Mouse (Mus musculus): ENCODE data around the gene Insig2. TPM values are rescaled to one million over a fixed set of nuclear protein-coding genes. Genes with fewer than 3 reads are reported as not detected.

The Insig2 gene
- total RNA-seq, 1 experiment from 2014 or later, result 51.2 TPM

DNA sequence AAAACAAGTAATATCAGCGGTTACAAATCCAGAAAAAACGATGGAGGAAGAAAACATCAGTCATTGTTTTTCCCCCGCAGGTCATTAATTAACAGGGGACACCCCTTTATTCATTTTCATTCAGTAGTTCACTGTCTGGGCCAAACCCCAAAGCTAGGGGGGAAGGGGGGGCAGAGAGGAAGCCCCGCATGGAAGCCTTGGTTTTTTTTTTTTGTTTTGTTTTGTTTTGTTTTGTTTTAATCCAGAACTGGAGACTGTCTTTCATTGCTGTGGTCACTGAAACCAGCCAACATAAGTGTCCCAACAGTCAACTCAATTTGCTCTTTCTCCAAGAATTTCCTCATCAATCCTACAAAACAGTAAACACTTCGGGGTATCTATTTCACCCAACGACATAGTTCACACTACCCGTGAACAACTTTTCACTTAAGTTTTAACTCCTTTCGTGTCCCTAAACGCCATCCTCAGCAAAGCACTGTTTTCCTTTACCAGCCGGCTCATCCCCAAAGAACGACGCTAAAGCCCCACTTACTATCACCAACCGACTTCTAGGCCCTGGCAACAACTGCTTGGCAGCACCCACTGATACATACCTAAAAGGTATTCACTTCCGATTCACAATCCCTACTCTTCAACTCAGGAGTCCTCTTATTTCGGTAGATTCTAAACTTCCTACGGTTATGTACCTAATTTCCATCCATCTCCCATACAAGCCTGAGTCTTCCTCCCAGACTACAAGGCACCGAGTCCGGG, 5.6 kb downstream of the Insig2 start:
- no peak for DNase-seq

DNA sequence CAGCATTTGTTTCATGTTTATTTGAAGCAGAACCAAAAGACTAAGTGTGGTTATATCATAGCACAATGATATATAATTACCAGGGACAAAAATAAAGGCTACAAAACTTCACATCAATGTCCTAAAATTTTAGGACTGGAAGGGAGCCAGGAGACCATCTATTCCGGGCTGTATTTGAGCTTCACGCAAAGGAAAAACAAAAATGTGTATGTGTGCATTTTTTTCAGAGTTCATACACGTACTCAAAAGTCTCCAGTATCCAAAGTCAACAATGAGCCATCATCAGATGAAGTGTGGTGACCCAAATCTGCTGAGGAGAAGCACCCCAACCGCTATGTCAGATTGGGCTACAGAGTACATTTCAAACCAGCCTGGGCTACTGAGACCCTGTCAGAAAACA, 8.9 kb downstream of the Insig2 start:
- DNase-seq, result no peak

DNA sequence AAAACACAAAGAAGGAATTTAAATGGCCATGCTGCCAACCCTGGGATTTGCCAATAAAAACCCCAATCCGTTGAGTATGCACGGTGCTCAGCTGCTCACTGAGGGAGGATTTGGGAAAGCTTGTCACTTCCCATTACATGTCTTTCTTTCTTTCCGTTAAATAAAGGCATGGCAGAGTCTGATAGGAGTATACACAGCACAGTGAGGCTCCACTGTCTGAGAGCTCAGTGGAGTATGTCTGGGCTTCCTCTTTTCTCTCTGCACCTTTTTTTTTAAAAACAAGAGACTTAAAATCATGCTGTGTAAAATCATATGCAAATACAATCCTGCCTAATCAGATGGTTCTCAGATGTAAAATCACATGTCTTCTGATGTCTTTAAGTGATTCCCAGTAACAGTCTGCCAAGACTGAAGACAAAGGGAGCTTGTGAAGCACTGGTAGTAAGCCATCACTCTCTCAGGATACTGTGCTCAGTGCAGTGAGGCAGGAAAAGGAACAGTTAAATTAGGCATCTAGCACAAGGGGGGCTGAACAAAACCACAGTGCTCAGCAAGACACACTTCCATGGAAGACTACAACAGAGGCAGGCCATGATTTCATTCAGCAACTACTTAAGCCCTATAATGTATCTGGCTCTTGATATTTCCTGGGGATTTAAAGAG, 17.5 kb downstream of the Insig2 start:
- no peak for DNase-seq

- no peak for DNase-seq
Observed at GRCm38 (mm10) chr1:121313181-121313580, 19.2 kb downstream of the Insig2 start.

DNA sequence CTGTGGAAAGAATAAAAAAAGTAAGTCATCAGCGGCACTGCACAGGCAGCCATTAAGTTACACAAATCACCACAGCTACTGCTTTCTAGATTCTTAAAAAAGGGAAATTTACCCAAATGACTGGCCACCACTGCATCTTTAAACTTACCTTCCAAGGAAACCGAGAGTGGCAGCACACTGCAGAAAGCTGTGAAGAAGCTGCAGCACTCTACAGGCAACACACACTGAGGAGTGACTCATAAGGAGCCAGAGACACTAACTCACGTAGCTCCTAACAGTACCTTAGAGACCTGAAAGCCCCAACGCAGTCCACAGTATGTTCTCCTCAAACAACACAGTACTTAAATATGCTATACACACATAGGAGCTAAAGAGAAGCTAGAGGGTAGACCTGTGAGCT, 20.1 kb downstream of the Insig2 start:
- DNase-seq, result no peak

GRCm38 (mm10) chr1:121296717-121297255, 35.6 kb downstream of the Insig2 start:
- DNase-seq, result no peak

GRCm38 (mm10) chr1:121293571-121293970, 38.8 kb downstream of the Insig2 start:
- DNase-seq, result no peak

DNA sequence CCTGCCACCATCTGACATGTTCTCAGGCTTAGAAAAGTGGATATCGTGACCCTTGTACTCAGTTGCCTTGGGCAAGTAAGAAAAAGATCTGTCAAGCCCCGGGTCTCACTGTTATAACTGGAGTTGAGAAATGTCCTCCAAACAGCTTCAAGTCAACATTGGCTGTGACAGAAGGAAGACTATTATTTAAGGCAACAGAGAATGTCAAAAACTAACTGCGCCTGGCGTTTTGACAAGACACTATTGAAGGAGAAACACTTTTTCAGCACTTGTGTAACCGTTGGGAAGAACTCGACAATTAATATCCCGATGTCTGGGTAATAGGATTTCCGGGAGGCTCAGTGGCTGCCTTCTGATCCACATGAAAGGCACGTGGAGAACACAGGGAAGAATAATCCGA, 41.5 kb downstream of the Insig2 start:
- no peak for DNase-seq

GRCm38 (mm10) chr1:121290340-121290739, 42.0 kb downstream of the Insig2 start:
- no peak for DNase-seq

DNA sequence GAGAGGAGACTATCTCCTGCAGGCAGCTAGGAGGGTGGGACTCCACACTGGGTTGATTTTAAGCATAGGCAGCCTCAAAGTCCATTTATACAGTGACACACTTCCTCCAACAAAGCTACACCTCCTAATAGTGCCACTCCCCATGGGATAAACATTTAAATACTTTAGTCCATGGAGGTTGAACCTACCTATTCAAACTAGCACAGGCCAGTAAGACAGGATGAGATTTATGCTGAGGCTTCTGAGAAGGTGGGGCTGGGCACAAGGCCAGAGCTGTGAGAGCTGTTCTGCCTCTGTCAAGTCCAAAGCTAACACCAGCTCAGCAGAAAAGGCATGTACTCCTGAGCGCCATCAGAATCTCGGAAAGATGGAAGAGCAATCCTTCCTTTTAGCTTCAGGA, 48.2 kb downstream of the Insig2 start:
- peak; percentile 10 for DNase-seq

- DNase-seq, result peak; percentile 53
Observed at GRCm38 (mm10) chr1:121280501-121280900, 51.9 kb downstream of the Insig2 start.

- DNase-seq, result no peak
Observed at GRCm38 (mm10) chr1:121278370-121278769, 54.0 kb downstream of the Insig2 start.

GRCm38 (mm10) chr1:121277466-121277865, 54.9 kb downstream of the Insig2 start:
- no peak for DNase-seq

DNA sequence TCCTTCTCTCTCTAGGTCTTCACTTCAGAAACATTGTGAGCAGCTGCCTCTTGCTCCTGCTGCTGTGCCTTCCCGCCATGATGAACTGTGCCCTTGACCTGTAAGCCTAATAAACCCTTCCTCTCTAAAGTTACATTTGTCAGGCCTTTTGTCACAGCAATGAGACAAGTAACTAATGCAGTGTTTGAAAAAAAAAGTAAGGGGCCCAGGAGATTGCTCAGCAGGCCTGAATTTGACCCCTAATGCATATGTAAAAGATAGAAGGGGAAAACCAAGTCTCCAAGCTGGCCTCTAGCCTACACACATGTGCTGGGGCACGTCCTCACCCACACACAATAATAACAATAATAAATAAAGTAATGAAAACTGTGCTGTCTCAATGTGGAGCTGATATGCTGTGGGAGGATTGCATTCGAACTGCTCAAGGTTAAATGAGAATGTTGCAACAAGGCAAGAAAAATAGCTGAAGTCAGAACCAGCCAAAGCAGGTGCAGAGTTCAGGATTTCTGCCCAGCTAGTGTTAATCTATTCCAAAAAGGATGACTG, 56.4 kb downstream of the Insig2 start:
- no peak for DNase-seq

GRCm38 (mm10) chr1:121260171-121260741, 72.1 kb downstream of the Insig2 start:
- DNase-seq, result no peak

Other genes with a start within 250 kb of the Insig2 start
- 22.7 and 25.6 TPM in 2 replicates for gene Ccdc93, start 98.5 kb upstream of the Insig2 start, total RNA-seq (2021)
- not detected in 2 replicates for gene Htr5b, start 195.9 kb upstream of the Insig2 start, total RNA-seq (2021)
- gene Ddx18, start 235.4 kb upstream of the Insig2 start, total RNA-seq (2021), result 40.5 and 53.4 TPM in 2 replicates

Data from adrenal gland, postnatal 25 days (tissue).